Mouse (Mus musculus) lung, postnatal 4 days (tissue): ENCODE measurements at regions not wholly inside any gene's neighbourhood (a gene's known extent, or its start where the extent isn't known, plus 50 kb on each side); places are given as distances from the start of the nearest gene placed in this dataset.
"Not testable (repeated sequence)": the region's sequence is repeated elsewhere in the genome, so short reads cannot be mapped to it uniquely, and the experiment has no call there.

Experiments
- DNase-seq, 2 experiments: peaks; one replicate each; pipeline ENCODE4 v3.0.0; 2021

DNA sequence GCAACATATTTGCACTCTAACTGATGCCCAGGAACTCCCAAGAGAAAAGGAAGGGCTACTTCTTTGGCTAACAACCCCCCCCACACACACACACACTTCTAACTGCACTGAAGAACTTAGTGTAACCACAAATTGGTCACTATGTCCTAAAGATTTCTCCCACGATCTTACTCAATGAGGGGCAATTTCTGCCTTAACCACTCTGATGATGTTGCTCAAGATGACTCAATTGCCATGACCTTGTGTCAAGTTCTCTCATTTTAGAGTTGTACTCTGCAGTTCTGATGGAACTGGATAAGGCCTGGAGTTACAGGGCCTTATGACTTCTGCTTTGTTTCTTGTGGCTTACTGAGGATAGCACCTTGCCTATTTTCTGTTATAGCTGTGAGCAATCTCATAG is 81.7 kb downstream of the Sem1 start:
- DNase-seq, result no peak

DNA sequence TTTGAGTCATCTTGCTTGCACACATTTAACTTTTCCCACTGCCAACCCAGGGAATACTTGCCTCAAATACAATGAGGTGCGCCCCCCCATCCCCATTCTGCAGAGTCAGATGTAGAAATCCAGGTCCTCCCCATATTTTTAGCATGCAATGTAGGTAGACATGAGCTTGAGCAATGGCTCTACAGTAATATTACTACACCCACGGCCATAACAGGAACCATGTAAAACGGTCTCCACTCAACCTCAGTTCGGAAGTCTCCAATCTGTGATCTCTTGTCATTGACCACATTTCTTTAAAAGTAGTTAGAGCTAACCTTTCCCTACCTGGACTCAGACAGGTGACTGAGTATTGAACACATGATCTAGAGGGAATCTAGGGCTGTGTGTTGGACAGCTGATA is 82.1 kb downstream of the Sem1 start:
- no peak for DNase-seq

DNA sequence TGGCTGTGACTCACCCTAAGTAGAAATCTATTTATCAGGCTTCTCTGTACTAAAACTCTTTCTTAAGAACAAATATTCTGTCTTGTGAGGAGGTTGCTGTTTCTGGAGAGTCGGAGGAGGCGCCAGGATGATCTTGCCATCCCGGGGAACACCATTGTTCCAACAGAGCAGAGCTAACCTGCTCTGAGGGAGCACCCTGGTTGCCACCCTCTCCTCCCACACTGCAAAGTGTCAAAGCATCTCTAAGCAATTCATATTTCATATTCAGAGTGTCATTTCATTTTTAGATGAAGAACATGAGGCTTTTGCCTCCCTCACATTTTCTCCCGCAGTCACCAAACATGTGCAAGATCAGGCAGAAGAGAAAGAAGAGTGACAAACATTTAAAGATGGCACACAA is 90.3 kb downstream of the Sem1 start:
- no peak for DNase-seq

GRCm38 (mm10) chr6:6481596-6481995 is 96.9 kb downstream of the Sem1 start:
- DNase-seq, result not testable (repeated sequence)

GRCm38 (mm10) chr6:6470397-6470796 is 108.1 kb downstream of the Sem1 start:
- no peak for DNase-seq

DNA sequence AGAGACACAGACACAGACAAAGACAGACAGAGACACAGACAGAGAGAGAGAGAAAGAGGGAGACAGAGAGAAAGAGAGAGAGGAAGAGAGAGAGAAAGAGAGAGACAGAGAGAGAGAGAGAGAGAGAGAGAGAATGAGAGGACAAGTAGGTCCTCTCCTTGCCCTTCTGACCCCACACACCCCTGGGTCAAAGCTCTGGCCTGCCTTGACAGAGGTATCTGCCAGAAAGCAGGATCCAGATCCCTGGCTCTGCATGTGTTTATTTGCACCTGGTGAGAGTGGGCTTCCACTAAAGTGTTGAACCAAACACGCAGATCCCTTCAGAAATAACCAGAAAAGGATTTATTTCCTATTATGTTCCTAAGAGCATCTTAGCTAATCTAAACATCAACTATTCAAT is 110.9 kb downstream of the Sem1 start:
- no peak for DNase-seq

GRCm38 (mm10) chr6:6466231-6466630 is 112.2 kb downstream of the Sem1 start:
- no peak for DNase-seq

GRCm38 (mm10) chr6:6463807-6464470 is 114.5 kb downstream of the Sem1 start:
- no peak for DNase-seq

DNA sequence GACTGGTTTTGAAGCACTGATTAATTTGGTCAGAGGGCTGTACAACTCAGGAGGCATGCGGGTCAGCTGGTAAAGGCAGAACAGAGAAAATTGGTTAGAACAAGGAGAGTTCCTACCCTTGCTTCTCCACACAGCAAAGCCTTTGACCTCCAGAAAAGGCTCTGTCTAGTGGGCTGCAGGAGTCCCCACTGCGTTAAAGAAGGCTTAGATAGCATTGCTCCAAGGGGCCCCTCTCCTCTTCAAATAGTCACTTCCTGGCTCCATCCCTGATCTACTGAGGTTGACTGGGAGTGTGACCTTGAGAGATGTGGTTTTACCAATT is 118.6 kb downstream of the Sem1 start:
- no peak for DNase-seq

GRCm38 (mm10) chr6:6459006-6459917 is 119.2 kb downstream of the Sem1 start:
- no peak for DNase-seq

GRCm38 (mm10) chr6:6457726-6458125 is 120.7 kb downstream of the Sem1 start:
- DNase-seq, result no peak

GRCm38 (mm10) chr6:6457001-6457400 is 121.5 kb downstream of the Sem1 start:
- DNase-seq, result no peak

DNA sequence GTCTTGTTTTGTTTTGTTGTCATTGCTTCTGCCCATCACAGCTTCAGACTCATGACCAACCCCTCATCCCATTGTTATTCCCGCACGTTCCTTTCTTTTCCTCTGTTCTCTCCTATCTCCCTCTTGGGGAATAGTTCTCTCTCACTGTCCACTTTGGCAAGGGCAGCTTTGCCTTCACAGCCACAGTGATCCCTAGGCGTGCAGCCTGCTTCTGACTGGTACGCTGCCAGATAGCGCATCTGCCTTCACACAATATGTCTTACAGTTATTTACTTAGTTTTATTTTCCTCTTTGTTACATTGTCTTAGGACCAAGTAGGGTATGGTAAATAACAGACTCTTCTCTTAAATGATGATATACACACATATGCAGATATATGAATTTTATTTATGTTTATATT is 122.9 kb downstream of the Sem1 start:
- no peak for DNase-seq

DNA sequence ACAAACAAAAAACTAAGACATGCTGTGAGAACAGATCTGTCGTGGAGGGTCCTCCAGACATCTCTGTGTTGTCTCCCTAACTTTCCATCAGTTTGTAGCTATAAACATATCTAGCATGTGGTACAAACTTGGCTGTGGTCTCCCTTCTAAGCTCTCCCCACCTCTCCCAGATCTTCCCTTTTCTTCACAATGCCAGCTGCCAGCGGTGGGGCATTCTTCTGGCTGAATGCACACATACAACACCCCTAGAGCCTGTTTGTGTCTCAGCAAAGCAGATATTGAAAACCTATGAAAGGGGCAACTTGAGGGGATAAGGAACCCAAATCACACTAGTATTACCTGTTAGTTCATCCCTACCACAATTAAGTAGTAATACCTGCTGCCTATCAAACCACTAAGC is 124.1 kb downstream of the Sem1 start:
- no peak for DNase-seq

GRCm38 (mm10) chr6:6434855-6435254 is 143.6 kb downstream of the Sem1 start:
- no peak for DNase-seq

- no peak for DNase-seq
These were observed 144.1 kb downstream of the Sem1 start for GRCm38 (mm10) chr6:6434261-6434802.

DNA sequence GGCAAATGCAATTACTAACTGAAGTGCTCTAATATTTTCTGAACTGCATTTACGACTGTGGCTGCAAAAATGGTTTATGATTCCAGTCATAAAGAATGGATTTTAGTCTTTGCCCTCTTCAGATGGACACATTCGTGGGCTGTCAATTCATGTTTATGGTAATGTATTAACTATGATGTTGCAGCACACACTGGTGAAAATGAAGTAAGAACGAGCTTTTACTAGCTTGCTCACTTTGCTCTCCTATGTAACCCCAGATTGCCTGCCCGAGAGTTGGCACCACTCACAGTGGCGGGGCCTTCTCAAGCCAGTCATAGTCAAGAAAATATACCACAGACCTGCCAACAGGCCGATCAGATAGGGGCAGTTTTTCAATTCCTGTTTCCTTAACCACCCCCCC is 145.3 kb downstream of the Sem1 start:
- DNase-seq, result no peak

DNA sequence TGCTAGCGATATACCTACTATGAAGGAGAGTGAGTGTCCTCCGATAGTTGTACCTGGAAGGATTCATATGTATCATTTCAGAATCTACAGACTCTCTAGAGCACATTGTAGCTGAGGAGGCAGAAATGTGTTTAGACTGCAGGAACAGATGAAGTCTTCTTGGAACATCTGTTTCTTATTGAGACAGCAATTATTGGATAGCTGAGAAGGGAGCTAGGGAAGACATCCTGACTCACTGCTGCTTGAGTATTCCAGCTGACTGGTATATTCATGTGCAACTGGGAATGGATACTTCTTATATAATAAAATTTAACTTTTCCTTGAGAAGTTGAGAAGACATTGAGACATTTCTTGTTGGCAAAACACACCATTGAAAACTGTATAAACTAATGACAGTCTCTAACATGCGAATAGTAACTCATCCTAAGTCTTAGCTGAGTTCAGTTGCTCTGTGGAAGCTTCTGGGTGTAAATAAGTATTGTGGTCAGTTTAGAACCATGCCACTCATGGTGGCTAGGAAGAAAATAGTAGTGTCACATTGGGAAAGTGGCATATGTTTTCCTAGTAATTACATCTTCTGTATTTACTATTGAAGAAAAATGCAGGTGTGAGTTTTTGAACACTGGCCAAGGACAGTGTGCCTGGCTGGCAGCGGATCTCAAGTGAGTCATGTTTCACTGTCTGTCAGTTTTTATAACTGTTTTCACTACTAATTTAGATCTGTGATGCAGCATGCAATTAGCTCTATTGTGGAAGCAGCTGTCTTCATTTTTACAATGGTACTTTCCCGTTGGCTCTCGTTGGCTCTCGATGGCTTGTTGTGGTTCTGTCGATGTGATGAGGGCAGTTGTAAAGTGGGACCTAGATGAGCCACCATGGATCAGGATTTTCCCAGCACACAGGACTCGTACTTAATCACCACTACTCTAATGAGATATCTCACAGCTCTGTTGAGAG is 163.5 kb downstream of the Sem1 start:
- DNase-seq, result no peak

DNA sequence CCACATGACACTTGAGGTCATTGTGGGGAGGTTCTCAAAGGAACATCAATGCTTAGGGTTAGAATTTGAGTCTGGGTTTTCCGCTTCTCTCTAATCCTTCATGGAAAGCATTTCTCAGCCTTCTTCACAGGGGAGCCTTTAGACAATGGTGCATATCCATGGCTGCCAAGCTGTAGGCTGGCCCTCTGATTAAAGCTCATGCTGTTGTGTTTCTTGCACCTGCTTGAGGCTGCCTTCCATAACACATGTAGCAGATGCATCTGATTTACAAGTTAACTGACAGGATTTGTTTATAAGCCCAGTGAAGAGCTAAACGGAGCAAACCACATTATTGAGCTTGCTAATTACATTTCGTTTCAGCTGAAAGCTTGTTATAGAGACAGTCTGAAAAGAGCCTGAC is 180.5 kb downstream of the Sem1 start:
- no peak for DNase-seq

DNA sequence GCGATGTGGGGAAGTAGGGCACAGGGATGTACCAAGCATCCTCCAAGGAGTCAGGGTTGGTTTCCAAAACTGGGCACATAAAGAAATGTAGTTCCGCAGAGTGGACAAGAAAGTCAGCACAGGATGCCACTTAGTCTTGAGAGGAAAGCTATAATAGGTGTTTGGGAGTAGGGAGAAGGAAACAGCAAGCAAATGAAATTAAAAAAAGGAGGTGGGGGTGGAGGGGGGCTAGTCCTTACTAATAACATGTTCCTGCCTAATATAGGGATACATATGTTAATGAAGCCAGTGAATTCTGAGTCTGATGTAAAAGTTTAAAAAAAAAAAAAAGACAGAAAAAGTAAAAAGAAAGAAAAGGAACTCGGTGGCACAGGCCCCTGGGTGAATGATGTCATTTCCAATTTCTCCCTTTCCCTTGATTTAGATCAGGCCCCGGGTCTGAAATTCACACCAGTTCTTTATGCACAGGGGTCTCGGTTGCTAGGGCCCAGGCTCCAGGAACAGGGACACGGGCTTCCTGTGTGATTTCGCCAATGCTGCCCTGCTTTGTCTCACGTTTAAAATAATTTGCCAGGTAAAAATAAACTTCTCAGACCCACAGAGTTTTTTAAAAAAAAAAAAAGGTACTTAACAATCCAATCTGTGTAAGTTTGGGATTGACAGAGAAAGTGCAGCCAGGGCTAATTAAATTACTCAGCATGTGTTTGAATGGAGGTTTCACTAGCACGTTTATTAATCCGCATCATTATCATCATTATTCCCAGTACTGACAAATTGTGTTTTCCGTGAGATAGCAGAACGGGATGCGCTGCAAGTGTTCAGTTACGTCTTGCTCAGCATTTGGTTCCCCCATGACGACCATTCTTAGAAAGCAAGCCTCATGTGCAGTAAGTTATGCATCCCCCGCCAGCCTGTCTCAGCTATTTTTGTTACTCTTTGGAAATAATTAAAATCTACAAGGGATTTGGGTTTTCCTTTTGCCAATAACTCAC is 172.8 kb upstream of the Slc25a13 start:
- no peak for DNase-seq

DNA sequence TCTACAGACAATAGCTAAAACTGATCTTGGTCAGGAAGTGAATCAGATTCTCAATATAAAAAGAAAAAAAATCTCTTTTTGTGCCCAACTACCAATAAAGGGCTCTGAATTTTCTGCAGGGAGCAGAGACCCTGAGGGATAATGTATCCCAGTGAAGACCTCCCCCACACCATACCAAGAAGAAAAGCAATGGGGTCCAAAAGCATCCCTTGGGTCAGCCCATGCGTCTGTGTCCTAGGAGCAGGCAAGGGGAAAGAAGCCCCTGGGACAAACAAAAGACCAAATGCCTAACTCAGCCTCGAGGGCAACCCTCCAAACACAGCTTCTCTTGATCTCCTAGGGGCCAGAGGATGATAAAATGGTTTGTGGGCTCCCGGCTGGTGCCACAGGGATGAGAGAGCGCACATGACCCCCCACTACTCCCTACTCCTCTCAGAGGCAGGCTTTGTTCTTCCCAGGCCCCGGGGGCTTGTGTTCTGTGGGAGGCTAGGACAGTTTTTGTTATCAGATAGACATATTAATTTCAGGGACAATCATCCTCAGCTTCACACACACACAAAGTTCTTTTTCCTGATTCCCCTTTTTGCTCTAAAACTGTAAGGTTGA is 172.0 kb upstream of the Slc25a13 start:
- no peak for DNase-seq
